Mouse (Mus musculus) kidney, postnatal 0 days (tissue): ENCODE data around the gene Stard13. TPM values are rescaled to one million over a fixed set of nuclear protein-coding genes. Genes with fewer than 3 reads are reported as not detected.

Source experiments
- ATAC-seq: fragments of 200-750 bp; cut with Nextera tagmentation; replicated peaks from 2 replicates; pipeline ENCODE4 v1.8.0; 2017; ENCODE audit warnings: low read depth, moderate number of reproducible peaks, moderate TSS enrichment, moderate library complexity; ENCODE audit not compliant: low FRiP score
- DNase-seq: peaks from one replicate; pipeline ENCODE4 v3.0.0-alpha.2; 2016; ENCODE audit warnings: low spot score
- H3K27ac ChIP-seq: fragments of 300-500 bp; sonication (generic); 2 replicates; pipeline ENCODE4 v1.5.1; 2014; ENCODE audit warnings: mild to moderate bottlenecking
- H3K27me3 ChIP-seq: fragments of 300-500 bp; sonication (generic); 2 replicates; pipeline ENCODE4 v1.6.1; 2014; ENCODE audit warnings: low read length, mixed read lengths; ENCODE audit not compliant: insufficient read depth
- H3K36me3 ChIP-seq: fragments of 300-500 bp; sonication (generic); 2 replicates; pipeline ENCODE4 v1.6.1; 2014; ENCODE audit warnings: low read length, mixed read lengths; ENCODE audit not compliant: insufficient read depth
- H3K4me1 ChIP-seq: fragments of 300-500 bp; sonication (generic); replicated peaks from 2 replicates; pipeline ENCODE4 v1.6.1; 2014; ENCODE audit warnings: antibody characterized with exemption, low read length, mixed read lengths; ENCODE audit not compliant: insufficient read depth
- H3K4me2 ChIP-seq: fragments of 300-500 bp; sonication (generic); 2 replicates; pipeline ENCODE4 v1.6.1; 2014; ENCODE audit warnings: mild to moderate bottlenecking, low read length, moderate library complexity, mixed read lengths
- H3K4me3 ChIP-seq: fragments of 300-500 bp; sonication (generic); replicated peaks from 2 replicates; pipeline ENCODE4 v1.5.1; 2014; ENCODE audit warnings: low read depth, low read length
- H3K9ac ChIP-seq: fragments of 300-500 bp; sonication (generic); 2 replicates; pipeline ENCODE4 v1.6.1; 2014; ENCODE audit warnings: low read depth, low read length
- H3K9me3 ChIP-seq: fragments of 300-500 bp; sonication (generic); replicated peaks from 2 replicates; pipeline ENCODE4 v1.6.1; 2016; ENCODE audit warnings: low read length, inconsistent platforms, mixed read lengths
- CTCF ChIP-seq: IDR thresholded peaks from 2 replicates; pipeline ENCODE4 v1.5.1; 2016; ENCODE audit warnings: antibody characterized with exemption, low read depth, mild to moderate bottlenecking, moderate library complexity
- WGBS: fragments of 180-500 bp; shearing (Covaris S2); extraction: QIAGEN DNeasy Blood & Tissue Kit; methylation state at CpG from one replicate; pipeline ENCODE4 v1.1.7; 2014; 5-methylcytosine and 5-hydroxymethylcytosine counted together
- polyA plus RNA-seq: library from polyadenylated mRNA; unstranded; fragments of >200 nt; fragmentation: Nextera tagmentation; extraction: Ambion mirVana; gene quantifications from 2 replicates; pipeline ENCODE4 v1.2.1, GENCODE M21; 2015

The Stard13 gene
- polyA plus RNA-seq, 1 experiment from 2014 or later: 7.8 TPM

GRCm38 (mm10) chr5:151199235-151199634, 34.4 kb downstream of the Stard13 start:
- ATAC-seq (no peak), DNase-seq (no peak)
- Histone ChIP-seq H3K36me3 (no peaks in the 10 kb centered on the region), H3K4me1 (no peaks in the 10 kb centered on the region), H3K9me3 (no peaks in the 10 kb centered on the region), H3K9ac (no peak overlapping the region), H3K4me3 (no peak overlapping the region), H3K27ac (no peak overlapping the region), H3K27me3 (no peaks in the 10 kb centered on the region), H3K4me2 (no peak overlapping the region)
- WGBS: 75% methylated on average over 3 of the region's 3 CpGs
- TF ChIP-seq CTCF: no peak

GRCm38 (mm10) chr5:151196603-151197272, 36.9 kb downstream of the Stard13 start:
- no peak for ATAC-seq
- WGBS: 72% methylated on average over 13 of the region's 13 CpGs

DNA sequence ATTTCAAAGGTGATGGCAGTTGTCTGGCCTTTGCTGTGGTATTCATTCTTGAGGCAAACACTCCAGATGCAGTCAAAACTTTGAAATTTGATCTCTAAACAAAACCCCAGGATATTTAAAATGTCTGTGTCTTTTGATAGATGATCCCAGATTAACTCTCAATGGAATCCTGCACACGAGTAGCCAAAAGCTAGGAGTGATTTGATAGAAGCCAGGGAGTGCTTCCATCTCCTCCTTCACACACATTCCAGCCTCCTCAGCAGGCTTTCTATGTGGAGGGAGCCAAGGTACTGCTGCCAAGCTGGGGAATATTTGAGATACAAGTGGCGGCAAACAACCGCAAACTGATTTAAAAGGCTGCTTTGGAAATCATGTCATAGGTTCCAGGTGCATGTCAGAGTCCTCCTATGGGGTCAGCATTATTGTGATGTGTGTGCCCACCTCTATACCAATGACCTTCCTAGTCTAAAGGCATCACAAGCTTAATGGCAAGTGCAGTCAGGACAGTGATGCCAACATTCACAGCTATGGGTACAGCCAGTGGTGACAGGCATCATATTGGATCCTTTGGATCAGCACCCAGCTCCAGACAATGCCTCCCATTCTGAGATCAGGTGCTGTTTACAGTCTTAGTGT, 39.6 kb downstream of the Stard13 start:
- H3K4me3 ChIP-seq: no peak overlapping the region
- ATAC-seq (no peak), DNase-seq (peak; percentile 65)
- H3K4me2 ChIP-seq: no peak overlapping the region
- no peak overlapping the region for H3K27ac ChIP-seq
- no peaks in the 10 kb centered on the region for H3K27me3 ChIP-seq
- no peaks in the 10 kb centered on the region for H3K9me3 ChIP-seq
- TF ChIP-seq CTCF: no peak
- H3K4me1 ChIP-seq: no peaks in the 10 kb centered on the region
- 57% methylated on average over 3 of the region's 3 CpGs for WGBS
- no peaks in the 10 kb centered on the region for H3K36me3 ChIP-seq
- H3K9ac ChIP-seq: no peak overlapping the region

More at GRCm38 (mm10) chr5:151196603-151197272, 36.9 kb downstream of the Stard13 start:
- H3K9me3 ChIP-seq: no peaks in the 10 kb centered on the region
- no peaks in the 10 kb centered on the region for H3K36me3 ChIP-seq
- H3K27ac ChIP-seq: no peak overlapping the region
- no peak overlapping the region for H3K4me2 ChIP-seq
- H3K9ac ChIP-seq: no peak overlapping the region
- no peak overlapping the region for H3K4me3 ChIP-seq
- no peak for TF ChIP-seq CTCF
- no peaks in the 10 kb centered on the region for H3K27me3 ChIP-seq
- no peak for DNase-seq
- H3K4me1 ChIP-seq: no peaks in the 10 kb centered on the region

- no peaks in the 10 kb centered on the region for H3K9me3 ChIP-seq
- ATAC-seq (no peak), DNase-seq (peak; percentile 72)
- no peak overlapping the region for H3K27ac ChIP-seq
- 58% methylated on average over 2 of the region's 2 CpGs for WGBS
- no peaks in the 10 kb centered on the region for H3K4me1 ChIP-seq
- H3K36me3 ChIP-seq: no peaks in the 10 kb centered on the region
- no peak for TF ChIP-seq CTCF
- H3K4me3 ChIP-seq: no peak overlapping the region
- no peak overlapping the region for H3K4me2 ChIP-seq
- no peaks in the 10 kb centered on the region for H3K27me3 ChIP-seq
- H3K9ac ChIP-seq: no peak overlapping the region
Measured at GRCm38 (mm10) chr5:151192266-151192665, 41.4 kb downstream of the Stard13 start.

GRCm38 (mm10) chr5:151190764-151191163, 42.9 kb downstream of the Stard13 start:
- peak overlapping the region; percentile 94; the same call in 1 of the 2 replicates for H3K4me2 ChIP-seq
- H3K9me3 ChIP-seq: no peaks in the 10 kb centered on the region
- ATAC-seq (no peak), DNase-seq (peak; percentile 21)
- WGBS: 61% methylated on average over 5 of the region's 5 CpGs
- H3K36me3 ChIP-seq: no peaks in the 10 kb centered on the region
- H3K27me3 ChIP-seq: no peaks in the 10 kb centered on the region
- no peak overlapping the region for H3K27ac ChIP-seq
- TF ChIP-seq CTCF: no peak
- H3K4me1 ChIP-seq: no peaks in the 10 kb centered on the region
- H3K4me3 ChIP-seq: no peak overlapping the region
- no peak overlapping the region for H3K9ac ChIP-seq

- DNase-seq (peak; percentile 96), ATAC-seq (peak; percentile 95)
- H3K9me3 ChIP-seq: no peaks in the 10 kb centered on the region
- peak overlapping the region; percentile 72 for H3K4me3 ChIP-seq
- 2% methylated on average over 27 of the region's 27 CpGs for WGBS
- peak overlapping the region; percentile 39; the same call in 1 of the 2 replicates for H3K27ac ChIP-seq
- no peaks in the 10 kb centered on the region for H3K36me3 ChIP-seq
- peak overlapping the region; percentile 94 for H3K4me2 ChIP-seq
- no peak for TF ChIP-seq CTCF
- no peaks in the 10 kb centered on the region for H3K27me3 ChIP-seq
- no peaks in the 10 kb centered on the region for H3K4me1 ChIP-seq
- H3K9ac ChIP-seq: peak overlapping the region; percentile 68
Measured at GRCm38 (mm10) chr5:151189789-151190378, 43.8 kb downstream of the Stard13 start.
